Mouse (Mus musculus): ENCODE measurements around the gene Vwa8. TPM values are rescaled to one million over a fixed set of nuclear protein-coding genes. Genes with fewer than 3 reads are reported as not detected.
A peak's percentile ranks its signal among the peaks of the same experiment; 100 is the strongest.

The Vwa8 gene
- polyA plus RNA-seq, 1 experiment from 2014 or later: 10.0 TPM

GRCm38 (mm10) chr14:79069515-79069914, 220.7 kb downstream of the Vwa8 start:
- H3K36me3 ChIP-seq: no peaks in the 10 kb centered on the region
- no peaks in the 10 kb centered on the region for H3K4me1 ChIP-seq
- H3K4me3 ChIP-seq: no peak overlapping the region
- 83% methylated on average over 1 of the region's 1 CpGs for WGBS
- H3K9me3 ChIP-seq (replicated peaks): no peaks in the 10 kb centered on the region
- H3K27me3 ChIP-seq: no peaks in the 10 kb centered on the region
- no peak overlapping the region for H3K9ac ChIP-seq
- H3K27ac ChIP-seq: no peak overlapping the region
- H3K4me2 ChIP-seq (replicated peaks): no peak overlapping the region
- no peak for ATAC-seq (ENCODE audit: low FRiP score)

DNA sequence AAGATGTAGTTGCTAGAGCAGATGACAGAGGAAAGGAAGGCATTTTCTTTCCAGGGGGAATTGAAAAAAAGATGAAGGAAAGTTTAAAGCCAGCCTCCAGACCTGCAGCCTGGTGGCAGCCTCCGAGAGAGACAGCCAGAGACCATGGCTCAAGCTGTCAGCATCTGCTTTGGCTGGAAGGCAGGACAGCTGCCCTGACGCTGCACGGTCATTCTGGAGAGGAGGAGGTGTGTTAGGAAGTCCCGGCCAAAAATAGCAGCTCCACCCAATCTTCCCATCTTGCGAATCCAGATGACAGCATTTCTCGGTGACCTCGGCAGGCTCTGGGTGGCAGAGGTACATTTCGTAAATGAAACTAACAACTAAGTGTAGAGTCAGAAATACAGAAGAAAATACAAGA, 225.9 kb downstream of the Vwa8 start:
- no peak for ATAC-seq (ENCODE audit: low FRiP score)

DNA sequence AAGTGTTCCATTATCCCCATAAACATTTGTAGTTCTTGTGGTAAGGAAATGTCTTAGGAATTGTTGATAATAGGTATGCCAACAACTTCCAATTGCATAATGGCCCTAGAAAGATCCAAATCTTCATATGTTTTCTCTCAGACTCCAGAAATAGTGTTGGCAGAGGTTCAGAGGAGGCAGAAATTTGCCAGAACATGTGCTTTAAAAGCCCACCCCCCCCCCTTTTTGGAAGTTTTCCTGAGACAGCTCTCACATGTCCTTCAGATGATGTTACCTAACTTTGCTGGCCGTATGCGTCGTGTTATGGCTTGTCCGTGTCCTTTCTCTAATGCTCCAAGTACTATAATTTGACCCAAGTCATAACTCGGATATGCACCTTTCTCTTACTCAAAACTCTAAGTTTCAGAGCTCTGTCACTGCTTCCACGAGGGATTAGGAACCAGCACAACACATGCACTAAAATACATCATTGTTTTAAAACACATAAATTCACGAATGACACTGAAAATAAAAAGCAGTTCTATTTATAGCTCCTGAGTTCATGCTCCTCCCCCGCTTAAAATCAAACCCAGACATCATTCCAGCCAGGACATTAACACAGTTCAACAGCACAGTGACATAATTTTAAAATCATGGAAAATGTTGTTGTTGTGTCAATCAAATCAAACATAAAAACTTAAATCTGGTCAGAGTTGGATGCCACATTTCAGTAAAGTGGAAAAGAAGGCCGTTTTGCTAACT, 227.9 kb downstream of the Vwa8 start:
- Histone ChIP-seq H3K27me3 (no peaks in the 10 kb centered on the region), H3K9ac (no peak overlapping the region), H3K4me3 (no peak overlapping the region), H3K9me3 (replicated peaks) (no peaks in the 10 kb centered on the region), H3K4me2 (replicated peaks) (no peak overlapping the region), H3K27ac (no peak overlapping the region), H3K4me1 (no peaks in the 10 kb centered on the region), H3K36me3 (no peaks in the 10 kb centered on the region)
- 79% methylated on average over 9 of the region's 9 CpGs for WGBS
- no peak for ATAC-seq (ENCODE audit: low FRiP score)

More for the DNA sequence above, 225.9 kb downstream of the Vwa8 start:
- Histone ChIP-seq H3K36me3 (no peaks in the 10 kb centered on the region), H3K4me2 (replicated peaks) (no peak overlapping the region), H3K27ac (no peak overlapping the region), H3K27me3 (no peaks in the 10 kb centered on the region), H3K4me1 (no peaks in the 10 kb centered on the region), H3K9me3 (replicated peaks) (no peaks in the 10 kb centered on the region), H3K9ac (no peak overlapping the region), H3K4me3 (no peak overlapping the region)
- 95% methylated on average over 8 of the region's 8 CpGs for WGBS

- Histone ChIP-seq H3K9ac (no peak overlapping the region), H3K4me1 (no peaks in the 10 kb centered on the region), H3K4me3 (no peak overlapping the region), H3K4me2 (replicated peaks) (no peak overlapping the region), H3K9me3 (replicated peaks) (no peaks in the 10 kb centered on the region), H3K27ac (no peak overlapping the region), H3K36me3 (no peaks in the 10 kb centered on the region), H3K27me3 (no peaks in the 10 kb centered on the region)
- no peak for ATAC-seq (ENCODE audit: low FRiP score)
- WGBS: 81% methylated on average over 7 of the region's 7 CpGs
Observed at GRCm38 (mm10) chr14:79083573-79083972, 234.7 kb downstream of the Vwa8 start.

DNA sequence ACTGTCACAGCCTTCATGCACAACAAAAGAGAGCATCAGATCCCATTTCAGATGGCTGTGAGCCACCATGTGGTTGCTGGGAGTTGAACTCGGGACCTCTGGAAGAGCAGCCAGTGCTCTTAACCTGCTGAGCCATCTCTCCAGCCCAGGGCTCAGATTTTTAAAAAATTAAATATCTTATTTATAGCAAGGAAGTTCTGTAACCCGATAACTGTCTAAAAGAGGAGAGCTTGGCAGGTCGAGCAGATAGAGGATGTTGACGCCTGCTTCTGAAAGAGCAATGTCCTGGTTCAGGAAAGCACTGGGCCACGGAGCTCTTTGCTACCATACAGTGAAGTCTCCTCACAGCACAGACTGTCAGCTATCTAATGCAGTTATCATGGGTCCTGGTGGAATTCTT, 237.2 kb downstream of the Vwa8 start:
- ATAC-seq (ENCODE audit: low FRiP score): no peak
- Histone ChIP-seq H3K27me3 (no peaks in the 10 kb centered on the region), H3K4me2 (replicated peaks) (no peak overlapping the region), H3K27ac (no peak overlapping the region), H3K4me1 (no peaks in the 10 kb centered on the region), H3K9ac (no peak overlapping the region), H3K36me3 (no peaks in the 10 kb centered on the region), H3K9me3 (replicated peaks) (no peaks in the 10 kb centered on the region), H3K4me3 (no peak overlapping the region)
- 89% methylated on average over 5 of the region's 5 CpGs for WGBS

GRCm38 (mm10) chr14:79089464-79089863, 240.6 kb downstream of the Vwa8 start:
- no peak overlapping the region for H3K27ac ChIP-seq
- H3K9ac ChIP-seq: no peak overlapping the region
- no peaks in the 10 kb centered on the region for H3K27me3 ChIP-seq
- 29% methylated on average over 2 of the region's 2 CpGs for WGBS
- H3K4me3 ChIP-seq: no peak overlapping the region
- H3K36me3 ChIP-seq: peaks cover 5% of the 10 kb centered on the region
- H3K4me2 ChIP-seq (replicated peaks): no peak overlapping the region
- H3K9me3 ChIP-seq (replicated peaks): peaks cover 5% of the 10 kb centered on the region; the same call in 1 of the 2 replicates
- ATAC-seq (ENCODE audit: low FRiP score): no peak
- no peaks in the 10 kb centered on the region for H3K4me1 ChIP-seq

- peaks cover 9% of the 10 kb centered on the region; the same call in 1 of the 2 replicates for H3K9me3 ChIP-seq (replicated peaks)
- ATAC-seq (ENCODE audit: low FRiP score): no peak
- no peak overlapping the region for H3K9ac ChIP-seq
- H3K4me2 ChIP-seq (replicated peaks): no peak overlapping the region
- 89% methylated on average over 12 of the region's 12 CpGs for WGBS
- no peaks in the 10 kb centered on the region for H3K27me3 ChIP-seq
- H3K4me3 ChIP-seq: no peak overlapping the region
- peaks cover 2% of the 10 kb centered on the region; the same call in 1 of the 2 replicates for H3K4me1 ChIP-seq
- no peak overlapping the region for H3K27ac ChIP-seq
- peaks cover 9% of the 10 kb centered on the region for H3K36me3 ChIP-seq
Observed at GRCm38 (mm10) chr14:79097181-79097580, 248.3 kb downstream of the Vwa8 start.

DNA sequence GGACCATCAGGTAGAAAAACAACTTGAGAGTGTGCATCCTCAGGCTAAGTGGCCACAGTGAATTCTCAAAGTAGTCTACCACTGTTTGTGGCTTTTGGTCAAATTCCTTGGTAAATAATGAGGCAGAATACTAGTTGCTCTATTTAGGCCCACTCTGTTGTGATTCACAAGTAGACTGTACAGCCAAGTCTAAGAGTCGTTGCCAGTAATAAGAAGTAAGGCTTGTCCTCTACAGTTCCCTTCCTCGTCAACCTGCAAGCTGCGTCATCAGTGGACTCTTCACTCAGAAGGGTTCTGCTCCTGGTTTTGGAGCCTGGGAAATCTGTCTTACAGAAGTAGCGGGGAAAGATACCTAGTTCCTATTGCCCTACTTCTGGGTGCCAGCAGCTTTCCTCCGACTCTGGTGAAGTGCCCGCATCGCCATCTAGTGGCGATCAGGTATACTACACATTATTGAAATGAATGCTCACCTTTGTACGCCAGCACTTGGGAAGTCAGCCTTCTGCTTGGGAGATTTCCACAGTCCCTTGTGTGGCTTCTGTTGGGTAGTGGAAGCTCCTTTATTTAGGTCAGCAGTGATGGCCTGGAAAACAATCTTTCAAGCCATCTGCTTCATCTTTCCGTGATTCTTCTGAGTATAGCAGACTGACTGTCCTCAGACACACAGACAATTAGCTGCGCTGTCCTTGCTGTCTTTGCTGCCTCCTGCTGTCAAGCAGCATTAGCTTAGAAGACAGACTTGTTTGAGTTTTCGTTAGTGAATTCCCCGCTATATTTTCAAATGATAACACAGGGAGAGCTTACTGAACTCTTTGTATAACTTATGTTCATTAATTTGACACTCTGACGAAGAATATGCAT, 258.0 kb downstream of the Vwa8 start:
- H3K4me1 ChIP-seq: peaks cover 5% of the 10 kb centered on the region; the same call in 1 of the 2 replicates
- H3K4me2 ChIP-seq (replicated peaks): no peak overlapping the region; the same call in 1 of the 2 replicates
- H3K9ac ChIP-seq: no peak overlapping the region
- WGBS: 32% methylated on average over 14 of the region's 14 CpGs
- ATAC-seq (ENCODE audit: low FRiP score): peak; percentile 61
- no peaks in the 10 kb centered on the region for H3K27me3 ChIP-seq
- H3K36me3 ChIP-seq: no peaks in the 10 kb centered on the region
- H3K9me3 ChIP-seq (replicated peaks): peaks cover 4% of the 10 kb centered on the region; the same call in 1 of the 2 replicates
- H3K4me3 ChIP-seq: no peak overlapping the region
- H3K27ac ChIP-seq: no peak overlapping the region

GRCm38 (mm10) chr14:79109375-79109774, 260.5 kb downstream of the Vwa8 start:
- ATAC-seq (ENCODE audit: low FRiP score): no peak
- Histone ChIP-seq H3K27ac (no peak overlapping the region), H3K36me3 (no peaks in the 10 kb centered on the region), H3K9ac (no peak overlapping the region), H3K27me3 (no peaks in the 10 kb centered on the region), H3K4me1 (no peaks in the 10 kb centered on the region), H3K9me3 (replicated peaks) (peaks cover 4% of the 10 kb centered on the region; the same call in 1 of the 2 replicates), H3K4me3 (no peak overlapping the region), H3K4me2 (replicated peaks) (no peak overlapping the region)
- WGBS: 48% methylated on average over 1 of the region's 1 CpGs

- no peak for ATAC-seq (ENCODE audit: low FRiP score)
- 61% methylated on average over 3 of the region's 3 CpGs for WGBS
- H3K4me2 ChIP-seq (replicated peaks): no peak overlapping the region
Observed at GRCm38 (mm10) chr14:79110012-79110411, 261.2 kb downstream of the Vwa8 start.

GRCm38 (mm10) chr14:79112050-79112449, 263.2 kb downstream of the Vwa8 start:
- Histone ChIP-seq H3K27me3 (no peaks in the 10 kb centered on the region), H3K36me3 (no peaks in the 10 kb centered on the region), H3K4me1 (no peaks in the 10 kb centered on the region), H3K9me3 (replicated peaks) (peaks cover 4% of the 10 kb centered on the region; the same call in 1 of the 2 replicates), H3K4me3 (no peak overlapping the region), H3K4me2 (replicated peaks) (no peak overlapping the region), H3K9ac (no peak overlapping the region), H3K27ac (no peak overlapping the region)
- WGBS: 83% methylated on average over 6 of the region's 6 CpGs
- no peak for ATAC-seq (ENCODE audit: low FRiP score)

More at GRCm38 (mm10) chr14:79110012-79110411, 261.2 kb downstream of the Vwa8 start:
- Histone ChIP-seq H3K4me1 (no peaks in the 10 kb centered on the region), H3K9me3 (replicated peaks) (peaks cover 4% of the 10 kb centered on the region; the same call in 1 of the 2 replicates), H3K27me3 (no peaks in the 10 kb centered on the region), H3K36me3 (no peaks in the 10 kb centered on the region), H3K9ac (no peak overlapping the region), H3K4me3 (no peak overlapping the region), H3K27ac (no peak overlapping the region)

DNA sequence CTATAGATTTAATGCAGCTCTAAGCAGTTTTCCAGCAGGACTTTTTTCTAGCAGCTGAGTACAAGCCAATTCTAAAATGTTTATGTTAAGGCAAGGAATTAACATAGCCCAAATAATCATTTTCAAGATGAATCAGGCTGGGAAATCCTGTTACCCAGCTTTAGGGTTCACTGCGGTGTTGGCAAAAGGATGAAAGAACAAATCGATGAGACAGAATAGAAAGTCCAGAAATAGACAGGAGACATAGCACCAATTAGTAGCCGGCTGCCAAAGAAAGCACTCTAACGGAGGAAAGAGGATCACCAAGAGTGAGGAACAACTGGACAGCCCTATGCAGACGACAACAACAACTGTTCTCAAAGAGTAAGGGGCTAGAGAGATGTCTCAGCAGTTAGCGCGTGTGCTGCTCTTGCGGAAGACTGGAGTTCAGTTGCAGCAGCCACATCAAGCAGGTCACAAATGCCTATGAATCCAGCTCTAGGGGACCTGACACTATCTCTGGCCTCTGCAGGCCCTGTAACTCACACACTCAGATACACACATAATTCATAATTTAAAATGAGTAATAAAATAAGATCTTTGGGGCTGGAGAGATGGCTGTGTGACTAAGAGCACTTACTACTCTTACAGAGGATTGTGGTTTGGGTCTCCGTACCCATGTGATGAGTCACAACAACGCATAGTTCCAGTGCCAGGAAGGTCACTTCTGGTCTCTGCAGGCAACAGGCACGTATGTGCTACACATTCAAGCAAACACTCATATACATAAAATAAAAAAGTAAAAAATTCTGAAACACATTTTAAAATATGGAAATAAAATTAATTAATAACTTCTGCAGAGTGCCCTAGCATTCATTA, 265.9 kb downstream of the Vwa8 start:
- Histone ChIP-seq H3K4me3 (no peak overlapping the region), H3K4me2 (replicated peaks) (no peak overlapping the region), H3K4me1 (no peaks in the 10 kb centered on the region), H3K27ac (no peak overlapping the region), H3K36me3 (no peaks in the 10 kb centered on the region), H3K27me3 (no peaks in the 10 kb centered on the region), H3K9ac (no peak overlapping the region), H3K9me3 (replicated peaks) (no peaks in the 10 kb centered on the region)
- 91% methylated on average over 11 of the region's 11 CpGs for WGBS
- ATAC-seq (ENCODE audit: low FRiP score): no peak
